Mouse (Mus musculus): ENCODE data around the gene Acvrl1. TPM values are rescaled to one million over a fixed set of nuclear protein-coding genes. Genes with fewer than 3 reads are reported as not detected.

The Acvrl1 gene
- 7.9 and 8.6 TPM in 2 replicates for polyA plus RNA-seq (2015; fragmentation: Nextera tagmentation; extraction: Ambion mirVana)

DNA sequence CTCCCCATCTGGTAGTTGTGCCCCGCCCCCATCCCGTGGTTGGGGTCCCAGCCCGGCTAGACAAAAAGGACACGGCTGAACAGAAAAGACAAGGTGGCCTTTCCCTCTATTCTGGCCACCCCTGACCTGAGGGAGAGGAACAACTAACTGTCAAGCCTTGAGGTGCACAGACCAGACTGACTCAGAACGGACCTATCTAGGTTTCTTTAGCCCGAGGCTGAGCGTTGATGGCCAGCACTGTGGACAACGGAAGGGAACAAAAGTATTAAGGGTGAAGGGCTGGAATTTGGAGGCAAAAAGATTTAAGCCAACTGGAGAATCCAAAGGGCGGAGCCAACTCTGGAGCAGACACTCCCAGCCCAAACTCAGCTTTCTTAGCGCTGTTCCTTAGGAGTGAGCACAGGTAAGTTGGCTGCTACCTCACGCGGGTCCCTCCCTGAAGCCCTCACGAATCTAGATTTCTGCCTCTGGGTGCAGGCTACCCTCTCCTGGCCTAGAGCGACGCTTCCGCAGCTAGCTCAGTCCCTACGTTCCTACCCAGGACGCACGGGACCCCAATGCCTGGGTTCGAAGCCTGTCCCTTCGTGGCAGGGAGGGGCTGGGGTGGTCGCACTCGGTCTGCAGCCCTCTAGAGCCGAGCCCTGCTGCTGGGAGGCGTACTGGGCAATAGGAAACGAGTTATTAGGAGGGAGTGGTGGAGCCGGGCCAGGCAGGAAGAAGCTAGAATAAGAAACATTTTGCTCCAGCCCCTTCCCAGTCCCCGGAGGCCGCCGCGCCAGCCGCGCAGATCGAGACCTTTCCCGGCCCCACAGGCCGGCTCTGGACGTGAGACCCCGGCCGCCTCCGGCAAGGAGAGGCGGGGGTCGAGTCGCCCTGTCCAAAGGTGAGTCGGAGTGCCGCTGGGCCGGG, at the start of gene Acvrl1:
TSS of gene Acvrl1 (plus strand) at position 342 of the 909 bp plus-strand sequence.
- H3K27me3 ChIP-seq = peaks cover 57% of the 10 kb centered on the region
- H3K9ac ChIP-seq = peak within 1 kb of the TSS; percentile 60
- WGBS = 6% methylated on average over 46 of the region's 46 CpGs
- ATAC-seq (ENCODE audit: low FRiP score) = no peak
- H3K4me3 ChIP-seq = peak within 1 kb of the TSS; percentile 33
- no peaks in the 10 kb centered on the region for H3K36me3 ChIP-seq
- peaks cover 27% of the 10 kb centered on the region for H3K4me1 ChIP-seq (replicated peaks)
- H3K9me3 ChIP-seq = no peaks in the 10 kb centered on the region
- H3K27ac ChIP-seq = no peak within 1 kb of the TSS
- H3K4me2 ChIP-seq = peak within 1 kb of the TSS; percentile 49

DNA sequence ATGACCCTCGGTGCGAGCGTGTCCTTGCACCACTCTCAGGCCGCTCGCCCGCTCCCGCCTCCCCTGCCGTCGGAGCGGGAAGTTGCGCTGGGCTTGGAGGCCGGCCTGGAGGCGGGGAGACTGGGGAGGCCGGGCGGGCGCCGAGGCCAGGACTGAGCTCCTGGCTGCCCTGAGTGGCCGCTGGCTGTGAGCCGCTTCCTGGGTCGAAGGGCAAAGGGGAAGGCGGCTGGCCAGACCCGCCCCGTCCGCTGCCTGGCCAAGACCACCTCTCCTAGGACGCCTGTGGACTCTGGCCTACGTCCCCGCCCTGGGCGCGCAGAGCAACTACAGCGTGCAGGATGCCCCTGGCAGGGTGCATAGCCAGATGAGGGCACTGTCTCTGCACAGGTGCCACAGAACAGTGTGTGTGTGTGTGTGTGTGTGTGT, 49.6 kb upstream of the Acvrl1 start:
- H3K36me3 ChIP-seq = no peaks in the 10 kb centered on the region
- peak; percentile 43 for ATAC-seq (ENCODE audit: low FRiP score)
- no peaks in the 10 kb centered on the region for H3K27me3 ChIP-seq
- H3K4me3 ChIP-seq = peak overlapping the region; percentile 66
- H3K4me2 ChIP-seq = peak overlapping the region; percentile 80
- H3K27ac ChIP-seq = peak overlapping the region; percentile 88
- peaks cover 71% of the 10 kb centered on the region for H3K4me1 ChIP-seq (replicated peaks)
- H3K9me3 ChIP-seq = no peaks in the 10 kb centered on the region
- peak overlapping the region; percentile 84 for H3K9ac ChIP-seq
- WGBS = 1% methylated on average over 29 of the region's 30 CpGs

- H3K4me2 ChIP-seq = no peak overlapping the region
- H3K27ac ChIP-seq = no peak overlapping the region
- peaks cover 58% of the 10 kb centered on the region for H3K4me1 ChIP-seq (replicated peaks)
- no peaks in the 10 kb centered on the region for H3K36me3 ChIP-seq
- WGBS = 71% methylated on average over 9 of the region's 9 CpGs
- ATAC-seq (ENCODE audit: low FRiP score) = no peak
- no peaks in the 10 kb centered on the region for H3K27me3 ChIP-seq
- H3K9me3 ChIP-seq = no peaks in the 10 kb centered on the region
- no peak overlapping the region for H3K9ac ChIP-seq
- no peak overlapping the region for H3K4me3 ChIP-seq
Measured at GRCm38 (mm10) chr15:101080031-101080520, 48.2 kb upstream of the Acvrl1 start.

GRCm38 (mm10) chr15:101081035-101081548, 47.2 kb upstream of the Acvrl1 start:
- Histone ChIP-seq H3K4me3 (no peak overlapping the region), H3K27ac (no peak overlapping the region), H3K9me3 (no peaks in the 10 kb centered on the region), H3K4me2 (no peak overlapping the region), H3K36me3 (no peaks in the 10 kb centered on the region), H3K4me1 (replicated peaks) (peaks cover 48% of the 10 kb centered on the region), H3K9ac (no peak overlapping the region), H3K27me3 (no peaks in the 10 kb centered on the region)
- WGBS = 74% methylated on average over 7 of the region's 7 CpGs
- ATAC-seq (ENCODE audit: low FRiP score) = no peak

DNA sequence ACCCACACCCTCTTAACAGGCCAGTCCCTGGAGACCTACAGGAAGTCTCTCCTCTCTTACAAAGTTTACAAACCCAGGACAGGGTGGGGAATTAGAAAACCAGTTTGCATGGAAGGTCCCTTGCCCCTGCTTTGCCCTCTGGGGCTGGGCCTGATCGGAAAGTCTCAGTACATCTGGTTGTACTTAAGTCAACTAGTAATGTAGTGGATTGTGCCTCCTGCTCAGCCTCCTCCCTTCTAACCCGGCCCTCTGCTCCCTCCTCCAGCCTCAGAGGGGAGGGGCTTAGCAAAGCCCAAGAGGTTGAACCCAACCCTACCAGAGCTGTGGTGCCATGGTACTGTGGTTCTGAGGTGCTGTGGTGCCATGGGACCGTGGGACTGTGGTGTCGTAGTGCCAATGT, 46.1 kb upstream of the Acvrl1 start:
- Histone ChIP-seq H3K27ac (no peak overlapping the region), H3K9ac (no peak overlapping the region), H3K4me1 (replicated peaks) (peaks cover 37% of the 10 kb centered on the region), H3K4me2 (no peak overlapping the region), H3K27me3 (no peaks in the 10 kb centered on the region), H3K9me3 (no peaks in the 10 kb centered on the region), H3K36me3 (no peaks in the 10 kb centered on the region), H3K4me3 (no peak overlapping the region)
- WGBS = 52% methylated on average over 4 of the region's 4 CpGs
- ATAC-seq (ENCODE audit: low FRiP score) = no peak

GRCm38 (mm10) chr15:101084499-101084898, 43.8 kb upstream of the Acvrl1 start:
- Histone ChIP-seq H3K9ac (no peak overlapping the region), H3K4me2 (no peak overlapping the region), H3K9me3 (no peaks in the 10 kb centered on the region), H3K27me3 (no peaks in the 10 kb centered on the region), H3K4me3 (no peak overlapping the region), H3K4me1 (replicated peaks) (peaks cover 24% of the 10 kb centered on the region), H3K36me3 (no peaks in the 10 kb centered on the region), H3K27ac (no peak overlapping the region)
- no peak for ATAC-seq (ENCODE audit: low FRiP score)
- 85% methylated on average over 10 of the region's 10 CpGs for WGBS

DNA sequence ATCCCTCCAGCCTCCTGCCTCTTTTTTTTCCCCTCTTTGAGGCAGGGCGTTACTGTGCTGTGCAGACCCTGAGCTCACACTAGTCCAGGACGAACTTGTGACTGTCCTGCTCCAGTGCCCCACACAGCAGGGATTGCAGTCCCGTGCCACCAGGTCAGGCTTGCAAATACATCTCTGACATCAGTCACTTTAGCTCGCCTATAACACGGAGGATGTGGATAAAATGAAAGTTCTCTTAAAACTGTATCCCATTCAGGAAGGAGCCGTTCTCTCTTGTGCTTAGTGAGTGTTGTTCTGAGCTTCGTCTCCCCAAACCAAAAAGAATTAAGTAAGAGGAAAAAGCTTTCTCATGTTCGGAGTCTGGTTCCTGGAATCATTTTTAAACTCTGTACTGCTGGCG, 41.9 kb upstream of the Acvrl1 start:
- ATAC-seq (ENCODE audit: low FRiP score) = no peak
- Histone ChIP-seq H3K4me1 (replicated peaks) (peaks cover 9% of the 10 kb centered on the region), H3K27ac (no peak overlapping the region), H3K9me3 (no peaks in the 10 kb centered on the region), H3K4me2 (no peak overlapping the region), H3K27me3 (no peaks in the 10 kb centered on the region), H3K36me3 (no peaks in the 10 kb centered on the region), H3K4me3 (no peak overlapping the region), H3K9ac (no peak overlapping the region)
- 67% methylated on average over 9 of the region's 9 CpGs for WGBS

- H3K27ac ChIP-seq = no peak overlapping the region
- H3K4me1 ChIP-seq (replicated peaks) = peaks cover 9% of the 10 kb centered on the region
- H3K36me3 ChIP-seq = no peaks in the 10 kb centered on the region
- H3K4me3 ChIP-seq = no peak overlapping the region
- no peaks in the 10 kb centered on the region for H3K9me3 ChIP-seq
- H3K9ac ChIP-seq = no peak overlapping the region
- ATAC-seq (ENCODE audit: low FRiP score) = no peak
- no peak overlapping the region for H3K4me2 ChIP-seq
- no peaks in the 10 kb centered on the region for H3K27me3 ChIP-seq
- WGBS = 71% methylated on average over 3 of the region's 3 CpGs
Measured at GRCm38 (mm10) chr15:101086956-101087355, 41.4 kb upstream of the Acvrl1 start.

- no peaks in the 10 kb centered on the region for H3K36me3 ChIP-seq
- no peak overlapping the region for H3K27ac ChIP-seq
- peaks cover 23% of the 10 kb centered on the region for H3K4me1 ChIP-seq (replicated peaks)
- no peaks in the 10 kb centered on the region for H3K27me3 ChIP-seq
- H3K4me3 ChIP-seq = no peak overlapping the region
- H3K4me2 ChIP-seq = no peak overlapping the region
- H3K9ac ChIP-seq = no peak overlapping the region
- ATAC-seq (ENCODE audit: low FRiP score) = no peak
- no peaks in the 10 kb centered on the region for H3K9me3 ChIP-seq
- WGBS = 33% methylated on average over 4 of the region's 4 CpGs
Measured at GRCm38 (mm10) chr15:101088291-101088690, 40.0 kb upstream of the Acvrl1 start.

GRCm38 (mm10) chr15:101091551-101091950, 36.8 kb upstream of the Acvrl1 start:
- 95% methylated on average over 8 of the region's 8 CpGs for WGBS
- no peak for ATAC-seq (ENCODE audit: low FRiP score)
- no peaks in the 10 kb centered on the region for H3K36me3 ChIP-seq
- peak overlapping the region; percentile 89 for H3K27ac ChIP-seq
- peaks cover 39% of the 10 kb centered on the region for H3K4me1 ChIP-seq (replicated peaks)
- no peaks in the 10 kb centered on the region for H3K27me3 ChIP-seq
- no peak overlapping the region for H3K4me2 ChIP-seq
- no peak overlapping the region for H3K9ac ChIP-seq
- no peaks in the 10 kb centered on the region for H3K9me3 ChIP-seq
- no peak overlapping the region for H3K4me3 ChIP-seq

GRCm38 (mm10) chr15:101092121-101092828, 36.0 kb upstream of the Acvrl1 start:
- Histone ChIP-seq H3K4me1 (replicated peaks) (peaks cover 39% of the 10 kb centered on the region), H3K4me2 (peak overlapping the region; percentile 35), H3K4me3 (no peak overlapping the region), H3K27me3 (no peaks in the 10 kb centered on the region), H3K36me3 (no peaks in the 10 kb centered on the region), H3K9ac (no peak overlapping the region), H3K9me3 (no peaks in the 10 kb centered on the region), H3K27ac (peak overlapping the region; percentile 89)
- peak; percentile 47; the same call in 1 of the 2 replicates for ATAC-seq (ENCODE audit: low FRiP score)
- WGBS = 23% methylated on average over 14 of the region's 14 CpGs
